Mouse (Mus musculus): ENCODE data around the gene Slpi.

- TF ChIP-seq POLR2A (IDR thresholded peaks at IDR 0.05; ENCODE audit: low read depth, low read length): no peak
- peak; percentile 50; the same call in 1 of the 2 replicates for TF ChIP-seq CTCF (IDR thresholded peaks at IDR 0.05; ENCODE audit: borderline replicate concordance, insufficient read depth, low read length)
Measured at GRCm38 (mm10) chr2:164402906-164403305, 14.0 kb upstream of the Slpi start, which contains the start of gene Rbpjl.

Data from embryonic fibroblast, embryonic 13.5 days (primary cell).